Mouse (Mus musculus) CH12.LX (cell line): ENCODE data around the gene Ugt1a8. TPM values are rescaled to one million over a fixed set of nuclear protein-coding genes. Genes with fewer than 3 reads are reported as not detected.

ENCODE experiments used
- DNase-seq: peaks from one replicate; pipeline ENCODE4 v3.0.0-alpha.2; 2013; ENCODE audit errors: extremely low read depth
- H3K27ac ChIP-seq: 2 replicates; pipeline ENCODE4 v1.5.1; 2012; ENCODE audit warnings: low read depth, mild to moderate bottlenecking, control low read depth, moderate library complexity; ENCODE audit not compliant: insufficient read depth
- H3K27me3 ChIP-seq: replicated peaks from 2 replicates; pipeline ENCODE3; 2012; ENCODE audit warnings: inconsistent platforms
- H3K36me3 ChIP-seq, 2 experiments: replicated peaks in 1 of 2; 2 replicates each; pipeline versions ENCODE3 to v1.6.1; 2012; ENCODE audit warnings: inconsistent platforms in 1 of 2, low read length in 1 of 2, mild to moderate bottlenecking in 1 of 2, mixed read lengths in 1 of 2, moderate library complexity in 1 of 2; ENCODE audit not compliant: control insufficient read depth in 1 of 2, insufficient read depth in 1 of 2
- H3K4me1 ChIP-seq, 2 experiments: 2 replicates each; pipeline ENCODE4 v1.6.1; 2012; ENCODE audit warnings: inconsistent platforms in 1 of 2, moderate library complexity in 1 of 2; ENCODE audit not compliant: insufficient read depth in 2 of 2, control insufficient read depth in 1 of 2
- H3K4me2 ChIP-seq: 2 replicates; pipeline ENCODE4 v1.6.1; 2012; ENCODE audit warnings: low read depth, mild to moderate bottlenecking, control low read depth; ENCODE audit not compliant: poor library complexity, insufficient read depth, severe bottlenecking
- H3K4me3 ChIP-seq, 3 experiments: fragments of 150-350 bp in 1 of 3; sonication (generic) in 1 of 3; replicated peaks in 1 of 3; 2 replicates each; pipeline versions ENCODE3 to v1.5.1; 2011 to 2012; ENCODE audit warnings: low read depth in 2 of 3, low read length in 2 of 3, mild to moderate bottlenecking in 2 of 3, moderate library complexity in 2 of 3, control low read depth in 1 of 3, improper control_type of control experiment in 1 of 3, inconsistent platforms in 1 of 3, mixed read lengths in 1 of 3; ENCODE audit not compliant: poor library complexity in 1 of 3
- H3K79me2 ChIP-seq: replicated peaks from 2 replicates; pipeline ENCODE4 v1.6.1; 2012; ENCODE audit warnings: mild to moderate bottlenecking, moderate library complexity; ENCODE audit not compliant: control insufficient read depth, poor library complexity, insufficient read depth, severe bottlenecking; ENCODE audit errors: extremely low read depth
- H3K9ac ChIP-seq: 2 replicates; pipeline ENCODE4 v1.6.1; 2012; ENCODE audit warnings: low read depth, mild to moderate bottlenecking, control low read depth, moderate library complexity; ENCODE audit not compliant: insufficient read depth
- H3K9me3 ChIP-seq: replicated peaks from 2 replicates; pipeline ENCODE3; 2012; ENCODE audit warnings: low read length, inconsistent platforms, mixed read lengths
- ELF1 ChIP-seq: IDR thresholded peaks from 2 replicates; pipeline ENCODE4 v1.6.1; 2014; ENCODE audit warnings: low read depth, mild to moderate bottlenecking, inconsistent platforms, low read length, improper control_type of control experiment
- KAT2A ChIP-seq: IDR thresholded peaks from 2 replicates; pipeline ENCODE4 v1.6.1; 2012; ENCODE audit warnings: low read length, improper control_type of control experiment, inconsistent platforms; ENCODE audit not compliant: insufficient replicate concordance
- MYC ChIP-seq: IDR thresholded peaks from 2 replicates; pipeline ENCODE4 v1.6.1; 2011; ENCODE audit warnings: low read depth, mild to moderate bottlenecking, improper control_type of control experiment, low read length
- POLR2A ChIP-seq: IDR thresholded peaks from 2 replicates; pipeline ENCODE4 v1.6.1; 2011; ENCODE audit warnings: low read depth, mild to moderate bottlenecking, improper control_type of control experiment, low read length
- SIN3A ChIP-seq: IDR thresholded peaks from 2 replicates; pipeline ENCODE4 v1.6.1; 2012; ENCODE audit warnings: low read length, improper control_type of control experiment, inconsistent platforms
- USF1 ChIP-seq: IDR thresholded peaks from 2 replicates; pipeline ENCODE4 v1.6.1; 2014; ENCODE audit warnings: low read depth, mild to moderate bottlenecking, inconsistent platforms, low read length, improper control_type of control experiment
- USF2 ChIP-seq: conservative IDR thresholded peaks from 2 replicates; pipeline ENCODE4 v1.6.1; 2011; ENCODE audit warnings: low read depth, low read length, improper control_type of control experiment
- ZC3H11A ChIP-seq: IDR thresholded peaks from 2 replicates; pipeline ENCODE4 v1.6.1; 2012; ENCODE audit warnings: low read depth, mild to moderate bottlenecking, inconsistent platforms, low read length, improper control_type of control experiment
- dilution Hi-C: fragments of 300-500 bp; cut with MboI; formaldehyde crosslinking; loops from 2 replicates; pipeline ENCODE4 v1.14.3; 2020; ENCODE audit warnings: low sequenced_read_pairs; ENCODE audit not compliant: extremely low pct_unique_long_range_greater_than_20kb, extremely low pct_ligation_motif_present
- in situ Hi-C: fragments of 300-500 bp; cut with MboI; formaldehyde crosslinking; loops from 3 replicates; pipeline ENCODE4 v1.14.3; 2019; ENCODE audit warnings: low sequenced_read_pairs, low pct_ligation_motif_present, low pct_unique_long_range_greater_than_20kb, mixed read lengths
- polyA plus RNA-seq: library from polyadenylated mRNA; unstranded; fragments of >175 nt; gene quantifications from 2 replicates; pipeline ENCODE4 v1.2.1, GENCODE M21; 2012; ENCODE audit warnings: low read depth; ENCODE audit not compliant: insufficient read length
- total RNA-seq, 2 experiments: library from RNA; depleted of rRNA; stranded (reverse); fragments of 300-350 nt in 1 of 2; fragments of >200 nt in 1 of 2; gene quantifications; 2 replicates each; pipeline ENCODE4 v1.2.3; 2012 to 2014

Ugt1a8 gene
- total and polyA plus RNA-seq, 3 experiments, result not detected

DNA sequence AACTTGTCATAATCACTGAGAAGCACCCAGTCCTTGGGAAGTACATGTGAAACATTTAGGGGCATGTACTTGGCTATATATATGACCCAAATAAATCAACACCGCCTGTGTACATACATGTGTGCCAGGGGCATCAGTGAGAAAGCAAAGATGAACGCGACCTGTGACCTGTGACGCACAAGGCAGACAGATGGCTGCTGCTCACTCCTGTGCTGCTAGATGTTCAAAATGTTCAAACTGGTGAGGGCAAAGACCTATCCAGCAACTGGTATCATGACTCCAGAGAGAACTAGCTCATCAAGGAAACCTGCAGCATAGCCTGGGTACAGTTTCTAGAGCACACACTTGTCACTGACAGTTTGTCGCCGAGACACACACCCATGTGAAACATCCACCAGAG lies 179.9 kb downstream of the Ugt1a8 start:
- Histone ChIP-seq H3K4me1 (no peaks in the 10 kb centered on the region), H3K9me3 (peaks cover 16% of the 10 kb centered on the region), H3K4me3 (no peak overlapping the region), H3K27me3 (no peaks in the 10 kb centered on the region), H3K27ac (no peak overlapping the region), H3K9ac (no peak overlapping the region), H3K36me3 (peaks cover 84 to 91% of the 10 kb centered on the region in 2 experiments), H3K4me2 (no peak overlapping the region), H3K79me2 (no peaks in the 10 kb centered on the region)
- DNase-seq, result no peak
- no peak for TF ChIP-seq USF1
- no peak for TF ChIP-seq ZC3H11A
- no peak for TF ChIP-seq ELF1
- no peak for TF ChIP-seq USF2
- no peak for TF ChIP-seq MYC
- TF ChIP-seq SIN3A, result 0 out of 2 replicates have a peak, but pooled peaks have one; percentile 32
- dilution Hi-C loops, result no loop called here
- in situ Hi-C loops, result no loop called here

DNA sequence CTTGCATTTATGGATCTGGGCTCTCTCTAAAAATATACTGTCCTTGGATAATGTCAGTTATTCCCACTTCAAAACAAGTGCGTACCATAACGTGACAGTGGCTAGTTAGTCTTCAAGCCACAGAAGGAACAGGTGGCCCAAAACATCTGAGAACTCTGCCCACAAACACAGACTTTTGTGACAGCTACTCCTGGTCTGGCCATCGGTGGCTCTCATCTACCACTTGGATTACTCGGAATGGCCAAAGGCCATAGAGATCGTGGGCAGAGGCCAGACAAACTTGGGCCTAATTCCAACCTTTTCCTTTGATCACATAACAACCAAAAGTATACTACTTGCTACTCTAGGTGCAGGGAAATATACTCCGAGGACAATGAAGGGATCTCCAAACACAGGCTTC lies 180.5 kb downstream of the Ugt1a8 start:
- Histone ChIP-seq H3K4me2 (no peak overlapping the region), H3K4me3 (no peak overlapping the region), H3K27ac (no peak overlapping the region), H3K79me2 (no peaks in the 10 kb centered on the region), H3K36me3 (peaks cover 86 to 90% of the 10 kb centered on the region in 2 experiments), H3K4me1 (no peaks in the 10 kb centered on the region), H3K27me3 (no peaks in the 10 kb centered on the region), H3K9ac (no peak overlapping the region), H3K9me3 (peaks cover 18% of the 10 kb centered on the region)
- in situ Hi-C loops, result no loop called here
- DNase-seq, result no peak
- dilution Hi-C loops, result no loop called here
- peak; percentile 18; the same call in 1 of the 2 replicates for TF ChIP-seq POLR2A
- TF ChIP-seq KAT2A, result no peak

Other genes with a start within 250 kb of the Ugt1a8 start
- 73.4 and 89.9 TPM in 2 replicates for gene Dgkd, start 234.5 kb upstream of the Ugt1a8 start, total RNA-seq (2012; rRNA removed)
- 57.5 and 58.0 TPM in 2 replicates for gene Dgkd, start 234.5 kb upstream of the Ugt1a8 start, total RNA-seq (2014; rRNA removed)
- 73.8 and 77.3 TPM in 2 replicates for gene Dgkd, start 234.5 kb upstream of the Ugt1a8 start, polyA plus RNA-seq
- 12.7 and 14.4 TPM in 2 replicates for gene Usp40, start 79.3 kb upstream of the Ugt1a8 start, total RNA-seq (2012; rRNA removed)
- gene Usp40, start 79.3 kb upstream of the Ugt1a8 start, total RNA-seq (2014; rRNA removed), result 15.4 and 16.9 TPM in 2 replicates
- 14.0 and 14.8 TPM in 2 replicates for gene Usp40, start 79.3 kb upstream of the Ugt1a8 start, polyA plus RNA-seq
- gene Ugt1a10, start 32.4 kb upstream of the Ugt1a8 start, total RNA-seq (2012; rRNA removed), result not detected in 2 replicates
- gene Ugt1a10, start 32.4 kb upstream of the Ugt1a8 start, total RNA-seq (2014; rRNA removed), result not detected in 2 replicates
- gene Ugt1a10, start 32.4 kb upstream of the Ugt1a8 start, polyA plus RNA-seq, result not detected in 2 replicates
- gene Ugt1a9, start 17.0 kb upstream of the Ugt1a8 start, total RNA-seq (2012; rRNA removed), result not detected in 2 replicates
- gene Ugt1a9, start 17.0 kb upstream of the Ugt1a8 start, total RNA-seq (2014; rRNA removed), result not detected in 2 replicates
- gene Ugt1a9, start 17.0 kb upstream of the Ugt1a8 start, polyA plus RNA-seq, result not detected in 2 replicates
- gene Ugt1a7c, start 7.2 kb downstream of the Ugt1a8 start, total RNA-seq (2012; rRNA removed), result 1.3 and 2.2 TPM in 2 replicates
- gene Ugt1a7c, start 7.2 kb downstream of the Ugt1a8 start, total RNA-seq (2014; rRNA removed), result 11.1 and 11.4 TPM in 2 replicates
- gene Ugt1a7c, start 7.2 kb downstream of the Ugt1a8 start, polyA plus RNA-seq, result 15.3 and 18.3 TPM in 2 replicates
- 0.08 TPM in 1 of 2 replicates, not detected in the other for gene Ugt1a6b, start 15.4 kb downstream of the Ugt1a8 start, total RNA-seq (2012; rRNA removed)
- gene Ugt1a6b, start 15.4 kb downstream of the Ugt1a8 start, total RNA-seq (2014; rRNA removed), result 0.13 TPM in 1 of 2 replicates, not detected in the other
- 0.26 TPM in 1 of 2 replicates, not detected in the other for gene Ugt1a6b, start 15.4 kb downstream of the Ugt1a8 start, polyA plus RNA-seq
- 0.21 and 0.30 TPM in 2 replicates for gene Ugt1a6a, start 47.0 kb downstream of the Ugt1a8 start, total RNA-seq (2012; rRNA removed)
- gene Ugt1a6a, start 47.0 kb downstream of the Ugt1a8 start, total RNA-seq (2014; rRNA removed), result 0.19 and 0.38 TPM in 2 replicates
- gene Ugt1a6a, start 47.0 kb downstream of the Ugt1a8 start, polyA plus RNA-seq, result 0.43 and 0.46 TPM in 2 replicates
- gene Ugt1a5, start 78.2 kb downstream of the Ugt1a8 start, total RNA-seq (2012; rRNA removed), result not detected in 2 replicates
- gene Ugt1a5, start 78.2 kb downstream of the Ugt1a8 start, total RNA-seq (2014; rRNA removed), result not detected in 2 replicates
- not detected in 2 replicates for gene Ugt1a5, start 78.2 kb downstream of the Ugt1a8 start, polyA plus RNA-seq
- gene Ugt1a2, start 112.8 kb downstream of the Ugt1a8 start, total RNA-seq (2012; rRNA removed), result not detected in 2 replicates
- gene Ugt1a2, start 112.8 kb downstream of the Ugt1a8 start, total RNA-seq (2014; rRNA removed), result not detected in 2 replicates
- not detected in 2 replicates for gene Ugt1a2, start 112.8 kb downstream of the Ugt1a8 start, polyA plus RNA-seq
- not detected in 2 replicates for gene Dnajb3, start 118.0 kb downstream of the Ugt1a8 start, total RNA-seq (2012; rRNA removed)
- gene Dnajb3, start 118.0 kb downstream of the Ugt1a8 start, total RNA-seq (2014; rRNA removed), result not detected in 2 replicates
- gene Dnajb3, start 118.0 kb downstream of the Ugt1a8 start, polyA plus RNA-seq, result not detected in 2 replicates
- gene Ugt1a1, start 124.1 kb downstream of the Ugt1a8 start, total RNA-seq (2012; rRNA removed), result 0.08 TPM in 1 of 2 replicates, not detected in the other
- not detected in 2 replicates for gene Ugt1a1, start 124.1 kb downstream of the Ugt1a8 start, total RNA-seq (2014; rRNA removed)
- gene Ugt1a1, start 124.1 kb downstream of the Ugt1a8 start, polyA plus RNA-seq, result 0.19 TPM in 1 of 2 replicates, not detected in the other
- 0.13 and 0.17 TPM in 2 replicates for gene Mroh2a, start 139.2 kb downstream of the Ugt1a8 start, total RNA-seq (2012; rRNA removed)
- not detected in 2 replicates for gene Mroh2a, start 139.2 kb downstream of the Ugt1a8 start, total RNA-seq (2014; rRNA removed)
- 0.78 and 1.0 TPM in 2 replicates for gene Mroh2a, start 139.2 kb downstream of the Ugt1a8 start, polyA plus RNA-seq
- gene Hjurp, start 189.8 kb downstream of the Ugt1a8 start, total RNA-seq (2012; rRNA removed), result 65.2 and 69.8 TPM in 2 replicates
- gene Hjurp, start 189.8 kb downstream of the Ugt1a8 start, total RNA-seq (2014; rRNA removed), result 74.1 and 80.8 TPM in 2 replicates
- gene Hjurp, start 189.8 kb downstream of the Ugt1a8 start, polyA plus RNA-seq, result 64.8 and 67.6 TPM in 2 replicates
- not detected in 2 replicates for gene Trpm8, start 189.8 kb downstream of the Ugt1a8 start, total RNA-seq (2012; rRNA removed)
- not detected in 2 replicates for gene Trpm8, start 189.8 kb downstream of the Ugt1a8 start, total RNA-seq (2014; rRNA removed)
- not detected in 2 replicates for gene Trpm8, start 189.8 kb downstream of the Ugt1a8 start, polyA plus RNA-seq